Mouse (Mus musculus) stomach, embryonic 16.5 days (tissue): ENCODE data around the gene Tgfb1i1. TPM values are rescaled to one million over a fixed set of nuclear protein-coding genes. Genes with fewer than 3 reads are reported as not detected.
A peak's percentile ranks its signal among the peaks of the same experiment; 100 is the strongest.

ENCODE experiments used
- ATAC-seq: fragments of 200-750 bp; cut with Nextera tagmentation; 2 replicates; pipeline ENCODE4 v1.8.0; 2017; ENCODE audit warnings: moderate number of reproducible peaks, moderate TSS enrichment; ENCODE audit not compliant: insufficient read depth, low FRiP score
- H3K27ac ChIP-seq: fragments of 300-500 bp; sonication (generic); 2 replicates; pipeline ENCODE4 v1.5.1; 2014; ENCODE audit warnings: low read length
- H3K27me3 ChIP-seq: fragments of 300-500 bp; sonication (generic); 2 replicates; pipeline ENCODE4 v1.6.1; 2014; ENCODE audit warnings: low read length, control low read depth, mixed read lengths; ENCODE audit not compliant: control insufficient read depth, insufficient read depth
- H3K36me3 ChIP-seq: fragments of 300-500 bp; sonication (generic); 2 replicates; pipeline ENCODE4 v1.6.1; 2014; ENCODE audit warnings: low read length; ENCODE audit not compliant: control insufficient read depth, insufficient read depth
- H3K4me1 ChIP-seq: fragments of 300-500 bp; sonication (generic); 2 replicates; pipeline ENCODE4 v1.6.1; 2014; ENCODE audit warnings: low read length, control low read depth, mixed read lengths; ENCODE audit not compliant: control insufficient read depth, insufficient read depth
- H3K4me2 ChIP-seq: fragments of 300-500 bp; sonication (generic); 2 replicates; pipeline ENCODE4 v1.6.1; 2014; ENCODE audit warnings: low read depth, low read length, mixed read lengths
- H3K4me3 ChIP-seq: fragments of 300-500 bp; sonication (generic); replicated peaks from 2 replicates; pipeline ENCODE4 v1.5.1; 2014; ENCODE audit warnings: mild to moderate bottlenecking, low read length
- H3K9ac ChIP-seq: fragments of 300-500 bp; sonication (generic); 2 replicates; pipeline ENCODE4 v1.6.1; 2014; ENCODE audit warnings: low read length
- H3K9me3 ChIP-seq: fragments of 300-500 bp; sonication (generic); replicated peaks from 2 replicates; pipeline ENCODE4 v1.6.1; 2016; ENCODE audit warnings: low read length, control low read depth; ENCODE audit not compliant: control insufficient read depth
- WGBS: fragments of 180-500 bp; shearing (Covaris S2); extraction: QIAGEN DNeasy Blood & Tissue Kit; methylation state at CpG from one replicate; pipeline ENCODE4 v1.1.7; 2014; 5-methylcytosine and 5-hydroxymethylcytosine counted together
- polyA plus RNA-seq: library from polyadenylated mRNA; unstranded; fragments of >200 nt; fragmentation: Nextera tagmentation; extraction: Ambion mirVana; gene quantifications from 2 replicates; pipeline ENCODE4 v1.2.1, GENCODE M21; 2015

Gene Tgfb1i1
- polyA plus RNA-seq, 1 experiment from 2014 or later = 234 TPM

GRCm38 (mm10) chr7:128288923-128289544, 42.4 kb downstream of the Tgfb1i1 start:
- Histone ChIP-seq H3K9ac (no peak overlapping the region), H3K4me3 (no peak overlapping the region), H3K9me3 (no peaks in the 10 kb centered on the region), H3K4me2 (peak overlapping the region; percentile 17; the same call in 1 of the 2 replicates), H3K36me3 (peaks cover 6% of the 10 kb centered on the region; the same call in 1 of the 2 replicates), H3K27me3 (no peaks in the 10 kb centered on the region), H3K27ac (peak overlapping the region; percentile 30; the same call in 1 of the 2 replicates), H3K4me1 (peaks cover 5% of the 10 kb centered on the region; the same call in 1 of the 2 replicates)
- 22% methylated on average over 9 of the region's 9 CpGs for WGBS
- ATAC-seq = peak; percentile 89

GRCm38 (mm10) chr7:128294785-128295184, 48.2 kb downstream of the Tgfb1i1 start:
- Histone ChIP-seq H3K9me3 (no peaks in the 10 kb centered on the region), H3K27ac (no peak overlapping the region), H3K36me3 (peaks cover 3% of the 10 kb centered on the region; the same call in 1 of the 2 replicates), H3K4me1 (peaks cover 17% of the 10 kb centered on the region), H3K27me3 (no peaks in the 10 kb centered on the region), H3K9ac (no peak overlapping the region), H3K4me3 (no peak overlapping the region), H3K4me2 (no peak overlapping the region)
- 88% methylated on average over 10 of the region's 10 CpGs for WGBS
- no peak for ATAC-seq

- Histone ChIP-seq H3K4me2 (peak overlapping the region; percentile 95), H3K27me3 (no peaks in the 10 kb centered on the region), H3K9ac (peak overlapping the region; percentile 94; the same call in 1 of the 2 replicates), H3K9me3 (no peaks in the 10 kb centered on the region), H3K4me3 (peak overlapping the region; percentile 89; the same call in 1 of the 2 replicates), H3K36me3 (no peaks in the 10 kb centered on the region), H3K4me1 (peaks cover 20% of the 10 kb centered on the region), H3K27ac (no peak overlapping the region)
- 62% methylated on average over 3 of the region's 3 CpGs for WGBS
- ATAC-seq = no peak
Measured at GRCm38 (mm10) chr7:128296514-128296913, 49.9 kb downstream of the Tgfb1i1 start.

GRCm38 (mm10) chr7:128297291-128297616, 50.6 kb downstream of the Tgfb1i1 start:
- Histone ChIP-seq H3K4me1 (peaks cover 20% of the 10 kb centered on the region), H3K9me3 (no peaks in the 10 kb centered on the region), H3K27me3 (no peaks in the 10 kb centered on the region), H3K4me2 (peak overlapping the region; percentile 95), H3K27ac (peak overlapping the region; percentile 92), H3K36me3 (no peaks in the 10 kb centered on the region), H3K9ac (peak overlapping the region; percentile 94), H3K4me3 (peak overlapping the region; percentile 89)
- 30% methylated on average over 10 of the region's 10 CpGs for WGBS
- ATAC-seq = no peak

GRCm38 (mm10) chr7:128297617-128298480, 51.2 kb downstream of the Tgfb1i1 start, which contains the start of gene BC017158:
Gene BC017158, minus strand, starts transcription at chr7:128298170.
- Histone ChIP-seq H3K9ac (peak within 1 kb of the TSS; percentile 94), H3K36me3 (no peaks in the 10 kb centered on the region), H3K27me3 (no peaks in the 10 kb centered on the region), H3K4me3 (peak within 1 kb of the TSS; percentile 89), H3K4me1 (peaks cover 20% of the 10 kb centered on the region), H3K9me3 (no peaks in the 10 kb centered on the region), H3K4me2 (peak within 1 kb of the TSS; percentile 95), H3K27ac (peak within 1 kb of the TSS; percentile 92)
- peak; percentile 67; the same call in 1 of the 2 replicates for ATAC-seq
- WGBS = under 1% methylated on average over 47 of the region's 47 CpGs

GRCm38 (mm10) chr7:128298481-128299342, 52.1 kb downstream of the Tgfb1i1 start:
- WGBS = 67% methylated on average over 8 of the region's 8 CpGs
- H3K4me2 ChIP-seq = peak overlapping the region; percentile 95
- ATAC-seq = peak; percentile 19; the same call in 1 of the 2 replicates
- no peaks in the 10 kb centered on the region for H3K27me3 ChIP-seq
- H3K27ac ChIP-seq = peak overlapping the region; percentile 92
- H3K9ac ChIP-seq = peak overlapping the region; percentile 94
- no peaks in the 10 kb centered on the region for H3K9me3 ChIP-seq
- H3K4me1 ChIP-seq = peaks cover 20% of the 10 kb centered on the region
- peak overlapping the region; percentile 89 for H3K4me3 ChIP-seq
- H3K36me3 ChIP-seq = no peaks in the 10 kb centered on the region

- Histone ChIP-seq H3K36me3 (no peaks in the 10 kb centered on the region), H3K27ac (no peak overlapping the region)
- 57% methylated on average over 3 of the region's 3 CpGs for WGBS
Measured at GRCm38 (mm10) chr7:128300952-128301351, 54.3 kb downstream of the Tgfb1i1 start.

GRCm38 (mm10) chr7:128302151-128302550, 55.5 kb downstream of the Tgfb1i1 start:
- 71% methylated on average over 3 of the region's 3 CpGs for WGBS
- no peak for ATAC-seq
- Histone ChIP-seq H3K4me3 (no peak overlapping the region), H3K9me3 (no peaks in the 10 kb centered on the region), H3K27me3 (no peaks in the 10 kb centered on the region), H3K36me3 (no peaks in the 10 kb centered on the region), H3K27ac (no peak overlapping the region), H3K9ac (no peak overlapping the region), H3K4me2 (no peak overlapping the region), H3K4me1 (peaks cover 13% of the 10 kb centered on the region)

More at GRCm38 (mm10) chr7:128300952-128301351, 54.3 kb downstream of the Tgfb1i1 start:
- Histone ChIP-seq H3K27me3 (no peaks in the 10 kb centered on the region), H3K9me3 (no peaks in the 10 kb centered on the region), H3K4me3 (no peak overlapping the region), H3K9ac (no peak overlapping the region), H3K4me2 (no peak overlapping the region), H3K4me1 (peaks cover 24% of the 10 kb centered on the region)
- ATAC-seq = no peak
